Mouse (Mus musculus): ENCODE measurements around the gene Dclk1. TPM values are rescaled to one million over a fixed set of nuclear protein-coding genes. Genes with fewer than 3 reads are reported as not detected.
A peak's percentile ranks its signal among the peaks of the same experiment; 100 is the strongest.

The Dclk1 gene
- total and polyA plus RNA-seq, 2 experiments from 2014 or later, result 213 to 214 TPM

- Histone ChIP-seq H3K36me3 (ENCODE audit: insufficient read depth, low read length) (peaks cover 19% of the 10 kb centered on the region; the same call in 1 of the 2 replicates), H3K9ac (replicated peaks; ENCODE audit: low read length) (no peak overlapping the region), H3K27me3 (ENCODE audit: insufficient read depth, low read length) (no peaks in the 10 kb centered on the region), H3K4me2 (ENCODE audit: low read depth, low read length) (no peak overlapping the region), H3K27ac (no peak overlapping the region), H3K4me3 (ENCODE audit: low read length) (no peak overlapping the region), H3K4me1 (ENCODE audit: insufficient read depth, low read length) (no peaks in the 10 kb centered on the region), H3K9me3 (ENCODE audit: low read length) (no peaks in the 10 kb centered on the region)
- WGBS, result 62% methylated on average over 5 of the region's 5 CpGs
- ATAC-seq, result no peak
- TF ChIP-seq CTCF (IDR thresholded peaks at IDR 0.05; ENCODE audit: low read depth), result no peak
- no peak for DNase-seq (ENCODE audit: low spot score)
Measured at GRCm38 (mm10) chr3:55515966-55516365, 273.8 kb downstream of the Dclk1 start.

- H3K27ac ChIP-seq, result no peak overlapping the region
- ATAC-seq, result no peak
Measured at GRCm38 (mm10) chr3:55517454-55518014, 275.4 kb downstream of the Dclk1 start.

GRCm38 (mm10) chr3:55520240-55521180, 278.3 kb downstream of the Dclk1 start:
- no peak overlapping the region; the same call in 1 of the 2 replicates for H3K4me2 ChIP-seq (ENCODE audit: low read depth, low read length)

More at GRCm38 (mm10) chr3:55517454-55518014, 275.4 kb downstream of the Dclk1 start:
- H3K9ac ChIP-seq (replicated peaks; ENCODE audit: low read length), result no peak overlapping the region
- TF ChIP-seq CTCF (IDR thresholded peaks at IDR 0.05; ENCODE audit: low read depth), result no peak
- peaks cover 19% of the 10 kb centered on the region; the same call in 1 of the 2 replicates for H3K36me3 ChIP-seq (ENCODE audit: insufficient read depth, low read length)
- H3K27me3 ChIP-seq (ENCODE audit: insufficient read depth, low read length), result no peaks in the 10 kb centered on the region
- peaks cover 10% of the 10 kb centered on the region; the same call in 1 of the 2 replicates for H3K4me1 ChIP-seq (ENCODE audit: insufficient read depth, low read length)
- no peak overlapping the region for H3K4me3 ChIP-seq (ENCODE audit: low read length)
- no peak for DNase-seq (ENCODE audit: low spot score)
- 78% methylated on average over 17 of the region's 17 CpGs for WGBS
- no peaks in the 10 kb centered on the region for H3K9me3 ChIP-seq (ENCODE audit: low read length)
- no peak overlapping the region for H3K4me2 ChIP-seq (ENCODE audit: low read depth, low read length)

GRCm38 (mm10) chr3:55521776-55522175, 279.6 kb downstream of the Dclk1 start:
- H3K4me3 ChIP-seq (ENCODE audit: low read length), result no peak overlapping the region
- 0 out of 2 replicates have a peak overlapping the region, but pooled peaks have one; percentile 0 for H3K4me2 ChIP-seq (ENCODE audit: low read depth, low read length)
- ATAC-seq (no peak), DNase-seq (ENCODE audit: low spot score) (peak; percentile 79)
- no peak overlapping the region; the same call in 1 of the 2 replicates for H3K9ac ChIP-seq (replicated peaks; ENCODE audit: low read length)
- peak overlapping the region; percentile 74 for H3K27ac ChIP-seq
- WGBS, result 31% methylated on average over 8 of the region's 8 CpGs
- no peaks in the 10 kb centered on the region for H3K36me3 ChIP-seq (ENCODE audit: insufficient read depth, low read length)
- H3K27me3 ChIP-seq (ENCODE audit: insufficient read depth, low read length), result no peaks in the 10 kb centered on the region
- no peaks in the 10 kb centered on the region for H3K9me3 ChIP-seq (ENCODE audit: low read length)
- no peak for TF ChIP-seq CTCF (IDR thresholded peaks at IDR 0.05; ENCODE audit: low read depth)
- peaks cover 31% of the 10 kb centered on the region for H3K4me1 ChIP-seq (ENCODE audit: insufficient read depth, low read length)

More at GRCm38 (mm10) chr3:55520240-55521180, 278.3 kb downstream of the Dclk1 start:
- no peak overlapping the region for H3K4me3 ChIP-seq (ENCODE audit: low read length)
- H3K27me3 ChIP-seq (ENCODE audit: insufficient read depth, low read length), result no peaks in the 10 kb centered on the region
- peak; percentile 84 for ATAC-seq
- H3K36me3 ChIP-seq (ENCODE audit: insufficient read depth, low read length), result no peaks in the 10 kb centered on the region
- peak; percentile 86 for TF ChIP-seq CTCF (IDR thresholded peaks at IDR 0.05; ENCODE audit: low read depth)
- peak; percentile 93 for DNase-seq (ENCODE audit: low spot score)
- H3K9ac ChIP-seq (replicated peaks; ENCODE audit: low read length), result no peak overlapping the region
- peaks cover 31% of the 10 kb centered on the region for H3K4me1 ChIP-seq (ENCODE audit: insufficient read depth, low read length)
- H3K27ac ChIP-seq, result peak overlapping the region; percentile 64
- no peaks in the 10 kb centered on the region for H3K9me3 ChIP-seq (ENCODE audit: low read length)
- WGBS, result 14% methylated on average over 12 of the region's 12 CpGs

- ATAC-seq (no peak), DNase-seq (ENCODE audit: low spot score) (peak; percentile 59)
- Histone ChIP-seq H3K9ac (replicated peaks; ENCODE audit: low read length) (no peak overlapping the region; the same call in 1 of the 2 replicates), H3K4me2 (ENCODE audit: low read depth, low read length) (no peak overlapping the region), H3K4me3 (ENCODE audit: low read length) (no peak overlapping the region), H3K27me3 (ENCODE audit: insufficient read depth, low read length) (no peaks in the 10 kb centered on the region), H3K27ac (peak overlapping the region; percentile 85), H3K4me1 (ENCODE audit: insufficient read depth, low read length) (peaks cover 31% of the 10 kb centered on the region), H3K36me3 (ENCODE audit: insufficient read depth, low read length) (no peaks in the 10 kb centered on the region), H3K9me3 (ENCODE audit: low read length) (no peaks in the 10 kb centered on the region)
- WGBS, result 20% methylated on average over 7 of the region's 7 CpGs
- no peak for TF ChIP-seq CTCF (IDR thresholded peaks at IDR 0.05; ENCODE audit: low read depth)
Measured at GRCm38 (mm10) chr3:55523224-55523623, 281.1 kb downstream of the Dclk1 start.

- no peaks in the 10 kb centered on the region for H3K9me3 ChIP-seq (ENCODE audit: low read length)
- H3K27ac ChIP-seq, result peak overlapping the region; percentile 85
- H3K36me3 ChIP-seq (ENCODE audit: insufficient read depth, low read length), result no peaks in the 10 kb centered on the region
- WGBS, result 23% methylated on average over 16 of the region's 16 CpGs
- no peak overlapping the region for H3K4me2 ChIP-seq (ENCODE audit: low read depth, low read length)
- DNase-seq (ENCODE audit: low spot score) (peak; percentile 82), ATAC-seq (peak; percentile 62)
- no peak overlapping the region; the same call in 1 of the 2 replicates for H3K9ac ChIP-seq (replicated peaks; ENCODE audit: low read length)
- peaks cover 31% of the 10 kb centered on the region for H3K4me1 ChIP-seq (ENCODE audit: insufficient read depth, low read length)
- H3K4me3 ChIP-seq (ENCODE audit: low read length), result no peak overlapping the region
- TF ChIP-seq CTCF (IDR thresholded peaks at IDR 0.05; ENCODE audit: low read depth), result peak; percentile 54
- H3K27me3 ChIP-seq (ENCODE audit: insufficient read depth, low read length), result no peaks in the 10 kb centered on the region
Measured at GRCm38 (mm10) chr3:55523735-55524477, 281.7 kb downstream of the Dclk1 start.

All from hindbrain, postnatal 0 days (tissue).